Mouse (Mus musculus) CH12.LX (cell line): Measurements from ENCODE around the gene Ldah.

Experiments used
- JUND ChIP-seq: conservative IDR thresholded peaks from 2 replicates; pipeline ENCODE4 v1.6.1; 2011; ENCODE audit warnings: low read depth, low read length, improper control_type of control experiment
- MAFK ChIP-seq: IDR thresholded peaks from 2 replicates; pipeline ENCODE4 v1.6.1; 2011; ENCODE audit warnings: low read length, improper control_type of control experiment; ENCODE audit not compliant: insufficient replicate concordance
- NRF1 ChIP-seq: IDR thresholded peaks from 2 replicates; pipeline ENCODE4 v1.6.1; 2014; ENCODE audit warnings: low read depth, mild to moderate bottlenecking, inconsistent platforms, low read length, improper control_type of control experiment, moderate library complexity

GRCm38 (mm10) chr12:8207578-8207977 is 329 bp upstream of the Ldah start:
- no peak for TF ChIP-seq MAFK
- no peak for TF ChIP-seq JUND
- TF ChIP-seq NRF1, result no peak
